In the genomic region with DNA sequence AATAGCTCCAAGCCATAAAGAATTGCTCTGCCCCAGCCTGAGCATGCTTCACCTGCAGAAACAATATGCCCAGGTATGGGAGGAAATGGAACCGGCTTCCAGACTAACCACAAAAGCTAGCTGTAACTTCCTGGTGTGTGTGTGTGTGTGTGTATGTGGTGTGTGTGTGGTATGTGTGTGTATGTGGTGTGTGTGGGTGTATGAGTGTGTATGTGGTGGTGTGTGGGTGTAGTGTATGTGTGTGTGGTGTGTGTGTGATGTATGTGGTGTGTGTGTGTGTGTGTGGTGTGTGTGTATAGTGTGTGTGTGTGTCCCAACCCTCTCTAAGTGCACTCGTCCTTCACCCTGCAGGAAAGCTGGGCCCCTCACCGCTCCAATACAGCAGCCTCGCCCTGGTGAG, we compare ENCODE assay signal across 21 mouse cellular contexts. TPM values are rescaled to one million over a fixed set of nuclear protein-coding genes. Genes with fewer than 3 reads are reported as not detected.
DNase-seq lines count a peak whose midpoint lies in the region; ATAC-seq lines count a peak whose summit lies in the region.
"Had no signal": no experiment of that assay in that cellular context is flagged by ENCODE, and none has a peak within 500 bp of the region (broad histone marks: within the 10 kb centered on the region; RNA-seq: fewer than 3 reads in every experiment).

No protein-coding gene starts in this region.

- H3K9me3 ChIP-seq in embryonic facial prominence, embryonic 13.5 days: no peaks in the 10 kb centered on the region
- H3K9me3 ChIP-seq in embryonic facial prominence, embryonic 10.5 days: no peaks in the 10 kb centered on the region
- H3K9me3 ChIP-seq: embryonic facial prominence, embryonic 15.5 days; forebrain, embryonic 10.5 days; G1E; heart, embryonic 13.5 days had no signal

- H3K9ac ChIP-seq in embryonic facial prominence, embryonic 13.5 days: 0 out of 2 replicates have a peak overlapping the region, but pooled peaks have one; percentile 3
- H3K9ac ChIP-seq: embryonic facial prominence, embryonic 15.5 days; heart, embryonic 13.5 days had no signal

- no peak overlapping the region for H3K4me3 ChIP-seq in embryonic facial prominence, embryonic 13.5 days
- H3K4me3 ChIP-seq in embryonic facial prominence, embryonic 10.5 days: no peak overlapping the region
- H3K4me3 ChIP-seq: embryonic facial prominence, embryonic 15.5 days; erythroblast, embryonic 14.5 days; forebrain, embryonic 10.5 days; heart, embryonic 13.5 days had no signal

- no peak for ATAC-seq in embryonic facial prominence, embryonic 13.5 days (ENCODE audit: insufficient number of reproducible peaks, insufficient read depth, low FRiP score, low TSS enrichment, low read depth)
- ATAC-seq: forebrain, embryonic 14.5 days; hindbrain, embryonic 16.5 days had no signal

- H3K27me3 ChIP-seq in embryonic facial prominence, embryonic 13.5 days: peaks cover 31% of the 10 kb centered on the region
- peaks cover 88% of the 10 kb centered on the region for H3K27me3 ChIP-seq in embryonic facial prominence, embryonic 10.5 days (replicated peaks; ENCODE audit: low read depth, poor library complexity, severe bottlenecking)

- H3K4me1 ChIP-seq in embryonic facial prominence, embryonic 13.5 days: peaks cover 18% of the 10 kb centered on the region
- peaks cover 37% of the 10 kb centered on the region for H3K4me1 ChIP-seq in embryonic facial prominence, embryonic 10.5 days

- no peak overlapping the region for H3K4me2 ChIP-seq in embryonic facial prominence, embryonic 13.5 days
- H3K4me2 ChIP-seq: embryonic facial prominence, embryonic 15.5 days; heart, embryonic 13.5 days had no signal

- no peak overlapping the region for H3K27ac ChIP-seq in embryonic facial prominence, embryonic 13.5 days
- no peak overlapping the region for H3K27ac ChIP-seq in embryonic facial prominence, embryonic 10.5 days (replicated peaks)
- H3K27ac ChIP-seq: embryonic facial prominence, embryonic 15.5 days; forebrain, embryonic 10.5 days; heart, embryonic 13.5 days had no signal

- no peaks in the 10 kb centered on the region for H3K36me3 ChIP-seq in embryonic facial prominence, embryonic 13.5 days
- no peaks in the 10 kb centered on the region for H3K36me3 ChIP-seq in embryonic facial prominence, embryonic 10.5 days (replicated peaks)
- H3K36me3 ChIP-seq: embryonic facial prominence, embryonic 15.5 days; forebrain, embryonic 10.5 days; G1E; heart, embryonic 13.5 days had no signal

- no peak for DNase-seq in embryonic facial prominence, embryonic 10.5 days (ENCODE audit: low spot score)
- peak; percentile 33 for DNase-seq in thymus, postnatal 14 days
- DNase-seq in thymus, postnatal 10 days (ENCODE audit: low spot score in 2 of 2): no peak
- DNase-seq in naive thymus-derived CD4-positive, alpha-beta T cell, adult 2 months (ENCODE audit: low read depth): peak; percentile 61
- DNase-seq in right cerebral cortex, postnatal 36 days (ENCODE audit: low spot score in 2 of 2): no peak
- DNase-seq in neural tube, embryonic 10.5 days (ENCODE audit: extremely low spot score, low spot score): no peak
- DNase-seq: adrenal gland, postnatal 25 days; cerebellum, adult 18-20 months; cerebellum, adult 9-11 months; cerebellum, postnatal 36 days; gastrocnemius, postnatal 36 days; heart, adult 11 months; heart, postnatal 36 days had no signal

- 64% methylated on average over 4 of the region's 4 CpGs for WGBS in embryonic facial prominence, embryonic 13.5 days
- WGBS in embryonic facial prominence, embryonic 10.5 days: 72% methylated on average over 4 of the region's 4 CpGs

RNA-seq across cellular contexts. Expression of a gene that starts 10.8 kb away (rescaled TPM):
- 0.46 TPM in 1 of 2 replicates, not detected in the other for polyA plus RNA-seq in embryonic facial prominence, embryonic 13.5 days (2015; fragmentation: Nextera tagmentation; extraction: Ambion mirVana)
- 0.16 and 0.34 TPM in 2 replicates for polyA plus RNA-seq in embryonic facial prominence, embryonic 10.5 days (2016; fragmentation: Nextera tagmentation; extraction: Ambion mirVana)
- polyA plus RNA-seq: erythroblast, embryonic 14.5 days; forebrain, embryonic 10.5 days; G1E had no signal

RNA-seq across cellular contexts. Expression of a gene that starts 20.0 kb away (rescaled TPM):
- polyA plus RNA-seq in embryonic facial prominence, embryonic 13.5 days (2015; fragmentation: Nextera tagmentation; extraction: Ambion mirVana): 18.0 and 23.4 TPM in 2 replicates
- polyA plus RNA-seq in embryonic facial prominence, embryonic 10.5 days (2016; fragmentation: Nextera tagmentation; extraction: Ambion mirVana): 2.5 and 6.0 TPM in 2 replicates
- polyA plus RNA-seq: erythroblast, embryonic 14.5 days; G1E had no signal

RNA-seq across cellular contexts. Expression of a gene that starts 36.2 kb away (rescaled TPM):
- polyA plus RNA-seq in embryonic facial prominence, embryonic 13.5 days (2015; fragmentation: Nextera tagmentation; extraction: Ambion mirVana): 1.6 TPM in 2 replicates
- polyA plus RNA-seq in embryonic facial prominence, embryonic 10.5 days (2016; fragmentation: Nextera tagmentation; extraction: Ambion mirVana): 0.29 and 0.35 TPM in 2 replicates
- polyA plus RNA-seq: erythroblast, embryonic 14.5 days; G1E had no signal

RNA-seq across cellular contexts. Expression of a gene that starts 36.4 kb away (rescaled TPM):
- 53.3 and 56.6 TPM in 2 replicates for polyA plus RNA-seq in embryonic facial prominence, embryonic 13.5 days (2015; fragmentation: Nextera tagmentation; extraction: Ambion mirVana)
- polyA plus RNA-seq in embryonic facial prominence, embryonic 10.5 days (2016; fragmentation: Nextera tagmentation; extraction: Ambion mirVana): 45.6 and 50.1 TPM in 2 replicates

Comparison
In these comparisons a context has a peak if more than half of its experiments do, and no peak if none do; other contexts are left out.
1. DNase-seq: peak in thymus, postnatal 14 days (single experiment) and naive thymus-derived CD4-positive, alpha-beta T cell, adult 2 months (single experiment); none in embryonic facial prominence, embryonic 10.5 days (single experiment), thymus, postnatal 10 days (0 of 2), right cerebral cortex, postnatal 36 days (0 of 2) and neural tube, embryonic 10.5 days (single experiment).